Mouse (Mus musculus): ENCODE results near the gene Sult5a1.
"Not testable (repeated sequence)": the region's sequence is repeated elsewhere in the genome, so short reads cannot be mapped to it uniquely, and the experiment has no call there.

The Sult5a1 gene

DNA sequence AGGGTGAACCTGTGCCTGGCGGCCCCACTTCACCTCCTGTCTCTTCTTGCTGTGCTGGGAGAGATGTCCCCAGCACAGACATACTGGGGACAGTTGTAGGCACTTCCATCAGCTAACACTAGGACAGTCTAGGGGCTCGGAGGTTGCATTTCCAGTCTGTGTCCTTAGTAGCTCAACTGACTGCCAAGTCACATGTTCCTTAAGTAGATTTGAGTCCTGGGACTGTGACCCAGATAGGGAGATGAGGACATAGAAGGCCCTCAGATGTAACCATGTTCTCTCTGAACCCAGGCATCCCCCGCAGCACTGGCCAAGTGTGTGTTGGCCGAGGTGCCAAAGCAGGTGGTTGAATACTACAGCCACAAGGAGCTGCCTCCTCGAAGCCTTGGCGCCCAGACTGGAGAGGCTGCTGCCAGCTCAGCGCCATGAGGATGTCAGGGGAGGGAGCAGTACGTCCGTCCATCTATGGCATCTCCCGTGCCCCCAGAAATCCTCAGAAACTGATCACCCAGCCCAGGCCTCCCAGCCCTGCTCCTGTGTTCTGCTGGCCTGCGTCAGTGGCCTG, 23.9 kb downstream of the Sult5a1 start:
- DNase-seq, result no peak

DNA sequence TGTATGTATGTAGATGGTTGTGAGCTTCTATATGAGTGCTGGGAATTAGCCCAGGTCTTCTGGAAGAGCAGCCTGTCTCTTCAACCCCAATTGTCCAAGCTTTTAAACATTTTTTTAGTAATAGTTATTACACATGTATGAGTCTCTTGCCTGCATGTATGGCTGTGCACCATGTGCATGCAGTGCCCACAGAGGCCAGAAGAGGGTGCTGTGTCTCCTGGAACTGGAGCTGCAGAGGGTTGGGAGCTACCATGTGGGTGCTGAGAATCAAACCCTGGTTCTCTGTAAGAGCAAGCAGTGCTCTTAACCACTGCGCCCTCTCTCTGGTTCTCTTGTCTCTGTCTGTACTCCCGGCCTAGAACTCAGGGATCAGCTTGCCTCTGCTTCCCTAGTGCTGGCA, 25.2 kb downstream of the Sult5a1 start:
- DNase-seq, result no peak

DNA sequence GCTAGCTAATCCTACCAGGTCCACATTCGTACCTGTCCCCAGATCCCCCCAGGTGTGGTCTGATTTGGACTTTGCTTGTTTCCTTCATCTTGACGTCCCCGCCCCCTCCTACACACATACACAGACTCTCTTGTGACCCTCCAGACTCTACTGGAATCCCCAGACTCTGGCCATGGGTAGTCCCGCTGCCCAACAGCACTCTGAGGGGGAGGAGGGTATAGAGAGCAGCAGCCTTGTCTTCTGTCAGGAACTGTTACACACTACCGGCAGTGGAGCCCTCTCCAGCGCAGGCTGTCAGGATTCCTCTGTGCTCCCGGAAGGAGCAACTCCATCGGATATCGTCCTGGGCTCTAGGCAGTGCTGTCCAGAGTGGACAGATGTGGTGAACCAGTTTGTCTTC, 27.1 kb downstream of the Sult5a1 start:
- no peak for DNase-seq

DNA sequence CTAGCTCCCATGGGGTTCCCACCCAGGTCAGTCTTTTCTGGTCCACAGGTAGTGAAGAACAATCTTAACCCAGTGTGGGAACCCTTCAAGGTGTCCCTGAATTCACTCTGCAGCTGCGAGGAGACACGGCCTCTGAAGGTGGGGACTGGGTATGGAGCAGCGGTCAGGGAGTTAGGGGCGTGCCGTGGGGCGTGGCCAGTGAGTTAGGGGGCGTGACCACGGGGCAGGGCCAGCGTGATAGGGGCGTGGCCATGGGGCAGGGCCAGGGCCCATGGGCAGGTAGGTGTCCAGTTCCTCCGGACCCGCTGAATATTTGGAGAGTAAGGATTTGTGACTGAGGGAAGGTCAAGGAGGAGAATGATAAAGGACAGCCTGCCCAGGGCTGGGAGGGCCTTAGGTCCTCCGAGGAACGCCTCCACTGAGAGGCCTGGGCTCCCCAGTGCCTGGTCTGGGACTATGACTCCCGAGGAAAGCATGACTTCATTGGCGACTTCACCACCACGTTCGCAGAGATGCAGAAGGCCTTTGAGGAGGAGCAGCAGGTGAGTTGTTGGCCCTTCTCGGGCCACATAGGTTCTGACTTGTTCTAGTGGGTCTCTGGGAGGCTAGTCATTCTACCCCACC, 31.8 kb downstream of the Sult5a1 start:
- no peak for DNase-seq

DNA sequence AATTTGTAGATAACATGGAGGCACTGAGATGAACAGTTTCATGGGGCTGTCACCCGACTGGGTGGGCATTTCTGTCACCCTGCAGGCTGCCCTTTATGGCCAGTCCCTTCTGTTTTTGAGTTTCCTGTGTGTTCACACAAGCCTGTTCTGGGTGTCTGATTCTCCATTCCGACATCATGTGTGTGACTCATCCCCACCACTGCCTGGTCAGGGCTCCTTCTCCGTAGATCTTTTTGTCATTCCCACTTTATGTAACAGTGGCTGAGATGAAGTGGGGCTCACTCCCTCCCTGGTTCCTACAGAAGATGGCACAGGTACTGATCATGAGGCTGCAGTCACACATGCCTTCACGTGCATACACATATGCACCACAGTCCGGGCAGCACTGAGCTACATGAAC, 35.4 kb downstream of the Sult5a1 start:
- DNase-seq, result no peak

DNA sequence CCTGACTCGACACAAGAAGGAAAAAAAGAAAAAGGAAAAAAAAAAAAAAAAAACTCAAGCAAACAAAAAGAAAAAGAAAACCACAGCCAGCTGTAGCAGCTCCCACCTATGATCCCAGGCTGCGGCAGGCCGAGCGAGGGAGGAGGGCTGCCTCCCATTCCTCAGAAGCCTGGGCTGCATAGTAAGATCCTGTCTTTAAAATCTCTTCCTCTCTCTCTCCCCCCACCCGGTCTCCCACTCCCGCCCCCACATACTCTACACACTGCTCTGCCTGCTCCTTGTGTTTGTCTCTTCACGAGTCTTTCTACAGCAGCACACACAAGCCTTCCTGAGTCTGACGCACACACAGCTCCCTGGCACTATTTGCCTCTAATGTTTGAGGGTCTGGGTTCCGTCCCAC, 36.1 kb downstream of the Sult5a1 start:
- DNase-seq, result no peak

DNA sequence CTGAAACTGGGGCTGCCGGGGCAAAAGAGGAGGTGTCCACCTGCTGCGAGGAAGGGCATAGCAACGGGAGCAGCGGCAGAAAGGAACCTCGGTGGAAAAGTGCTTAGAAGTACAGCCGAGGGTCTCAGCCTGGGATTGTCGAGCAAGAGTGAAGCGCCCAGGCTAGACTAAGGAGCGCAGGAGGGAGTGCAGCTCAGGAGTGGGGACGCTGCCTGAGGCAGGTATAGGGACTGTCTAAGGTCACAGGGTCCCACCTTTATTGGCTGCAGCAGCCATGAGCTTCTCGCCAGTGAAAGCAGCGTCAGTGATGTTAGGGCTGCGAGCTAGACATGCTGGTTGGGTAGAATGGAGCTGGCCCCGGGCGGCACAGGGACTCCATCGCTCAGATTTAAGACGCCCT, 40.4 kb downstream of the Sult5a1 start:
- no peak for DNase-seq

DNA sequence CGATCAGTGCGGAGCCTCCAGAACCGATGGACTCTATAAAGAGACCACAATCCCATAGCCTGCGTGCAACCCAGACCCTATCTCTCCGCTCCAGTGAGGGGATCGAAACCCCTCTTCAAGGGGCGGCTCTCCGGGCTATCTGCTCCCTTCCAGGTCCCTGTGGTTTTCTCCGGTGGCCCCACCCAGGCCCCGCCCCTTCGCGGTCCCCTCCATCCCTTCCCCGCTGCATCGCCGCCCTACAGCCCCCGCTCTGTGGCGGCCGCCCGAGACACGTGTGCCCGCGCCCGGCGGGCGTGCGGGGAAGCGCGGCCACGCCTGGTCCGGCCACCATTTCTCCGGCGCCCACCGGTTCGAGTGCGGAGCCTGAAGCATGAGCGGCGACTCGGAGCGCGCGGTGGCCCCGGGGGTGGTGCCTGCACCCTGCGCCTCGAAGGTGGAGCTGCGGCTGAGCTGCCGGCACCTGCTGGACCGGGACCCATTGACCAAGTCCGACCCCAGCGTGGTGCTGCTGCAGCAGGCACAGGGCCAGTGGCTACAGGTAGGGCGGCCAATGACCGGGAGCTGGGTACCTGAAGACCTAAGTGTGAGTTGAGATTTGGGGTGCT, 40.9 kb downstream of the Sult5a1 start, which contains the start of gene Cpne7:
TSS of gene Cpne7 (plus strand) at position 248 of the 605 bp plus-strand sequence.
- no peak for DNase-seq

DNA sequence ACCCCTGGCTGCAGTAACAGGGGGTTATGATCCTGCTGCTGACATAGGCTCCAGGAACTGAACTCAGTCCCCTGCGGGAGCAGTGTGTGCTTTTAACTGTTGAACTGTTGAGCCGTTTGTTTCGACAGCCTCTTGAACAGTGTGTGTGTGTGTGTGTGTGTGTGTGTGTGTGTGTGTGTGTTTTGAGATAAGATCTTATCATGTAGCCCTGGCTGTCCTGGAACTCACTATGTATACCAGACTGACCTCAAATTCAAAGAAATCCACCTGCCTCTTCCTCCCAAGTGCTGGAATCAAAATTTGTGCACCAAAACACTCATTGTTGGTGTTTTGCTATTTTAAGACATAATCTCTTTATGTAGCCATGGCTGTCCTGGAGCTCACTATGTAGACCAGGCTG, 43.5 kb downstream of the Sult5a1 start:
- DNase-seq, result no peak

DNA sequence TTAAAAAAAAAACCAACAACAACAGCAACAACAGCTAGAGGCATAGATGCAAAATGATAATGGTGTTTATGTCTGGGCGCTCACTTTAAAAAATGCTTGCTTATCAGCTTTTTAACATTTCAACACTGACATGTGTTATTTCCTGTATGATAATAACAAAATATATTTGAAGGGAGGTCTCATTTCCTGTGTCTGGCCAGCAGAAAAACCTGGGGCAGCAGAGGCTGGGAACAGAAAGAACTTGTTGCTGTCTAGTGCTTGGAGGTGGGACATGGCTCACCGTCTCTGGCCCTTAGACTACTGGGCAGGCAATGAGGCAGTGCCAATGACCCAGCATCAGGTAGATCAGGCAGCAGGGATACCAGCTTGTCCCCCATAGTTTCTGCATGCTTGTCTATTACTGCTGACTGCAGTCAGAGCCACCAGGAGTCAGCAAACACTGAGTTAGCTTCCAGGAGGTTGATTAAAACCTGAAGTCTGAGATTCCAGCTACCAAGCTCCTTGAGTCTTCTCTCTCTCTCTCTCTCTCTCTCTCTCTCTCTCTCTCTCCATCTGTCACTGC, 44.1 kb downstream of the Sult5a1 start:
- no peak for DNase-seq

DNA sequence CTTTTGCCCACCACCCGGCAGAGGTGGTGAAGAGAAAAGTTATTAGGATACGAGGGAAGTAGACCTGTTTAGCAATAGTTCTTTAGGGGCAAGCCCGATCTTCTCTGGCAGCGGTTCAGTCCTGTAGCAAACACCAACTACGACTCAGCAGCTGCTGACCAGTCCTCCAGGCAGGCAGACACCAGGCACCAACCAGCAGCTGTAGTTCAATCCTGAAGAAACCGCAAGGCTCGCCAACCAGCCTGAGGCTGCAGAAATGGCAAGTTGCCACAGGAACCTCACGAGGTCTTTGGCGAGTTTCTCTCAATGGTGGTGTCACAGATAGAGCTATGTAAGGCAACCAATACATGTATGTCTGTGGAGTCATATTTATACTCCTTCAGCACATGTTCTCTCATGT, 45.2 kb downstream of the Sult5a1 start:
- no peak for DNase-seq

DNA sequence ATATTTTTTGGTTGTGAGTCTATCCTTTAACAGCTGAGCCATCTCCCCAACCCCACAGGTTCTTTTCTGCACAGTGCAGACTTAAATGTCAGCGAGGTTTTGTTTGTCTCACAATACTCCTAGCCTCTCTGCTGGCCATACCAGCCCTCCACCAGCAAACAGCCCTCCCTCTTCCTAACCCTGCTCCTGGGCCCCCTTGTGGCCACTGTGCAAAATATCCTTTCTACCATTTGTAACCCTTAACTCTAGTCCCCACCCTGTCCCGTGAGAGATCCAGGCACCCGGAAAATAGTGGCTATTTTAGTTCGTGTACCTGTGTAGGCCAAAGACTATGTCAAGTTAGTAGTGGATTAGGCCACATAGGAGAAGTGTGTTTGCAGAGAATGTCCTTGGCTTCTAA, 47.5 kb downstream of the Sult5a1 start:
- DNase-seq, result no peak

DNA sequence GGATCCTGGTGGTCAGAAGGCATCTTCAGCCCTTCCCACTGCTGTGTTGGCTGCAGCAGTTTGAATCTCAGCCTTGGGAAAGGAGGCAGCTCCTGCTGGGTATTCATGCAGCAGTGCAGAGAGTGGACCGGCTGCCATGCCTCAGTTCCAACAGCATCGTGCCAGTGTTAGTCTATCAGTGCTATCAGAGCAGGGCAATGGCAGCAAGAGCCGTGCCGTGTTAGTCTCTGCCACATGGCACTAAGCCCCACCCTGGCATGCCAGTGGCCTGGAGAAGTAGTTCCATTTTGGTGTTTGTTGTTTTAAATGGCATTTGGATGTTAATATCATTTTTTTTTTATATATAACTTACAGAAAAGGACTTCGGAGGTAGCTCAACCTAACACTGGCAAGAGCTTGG, 49.2 kb downstream of the Sult5a1 start:
- no peak for DNase-seq

DNA sequence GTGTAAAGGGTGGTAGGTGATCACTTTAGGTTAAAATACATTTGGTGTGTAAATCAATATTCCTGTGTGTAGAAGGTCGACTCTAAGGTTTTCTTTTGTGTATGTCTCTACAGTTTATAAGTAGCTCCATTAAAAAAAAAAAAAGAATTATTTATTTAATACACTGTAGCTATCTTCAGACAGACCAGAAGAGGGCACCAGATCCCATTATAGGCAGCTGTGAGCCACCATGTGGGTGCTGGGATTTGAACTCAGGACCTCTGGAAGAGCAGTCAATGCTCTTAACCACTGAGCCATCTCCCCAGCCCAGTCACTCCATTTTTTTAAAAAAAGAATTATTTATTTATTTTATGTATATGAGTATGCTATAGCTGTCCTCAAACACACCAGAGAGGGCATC, 50.1 kb downstream of the Sult5a1 start:
- no peak for DNase-seq

DNA sequence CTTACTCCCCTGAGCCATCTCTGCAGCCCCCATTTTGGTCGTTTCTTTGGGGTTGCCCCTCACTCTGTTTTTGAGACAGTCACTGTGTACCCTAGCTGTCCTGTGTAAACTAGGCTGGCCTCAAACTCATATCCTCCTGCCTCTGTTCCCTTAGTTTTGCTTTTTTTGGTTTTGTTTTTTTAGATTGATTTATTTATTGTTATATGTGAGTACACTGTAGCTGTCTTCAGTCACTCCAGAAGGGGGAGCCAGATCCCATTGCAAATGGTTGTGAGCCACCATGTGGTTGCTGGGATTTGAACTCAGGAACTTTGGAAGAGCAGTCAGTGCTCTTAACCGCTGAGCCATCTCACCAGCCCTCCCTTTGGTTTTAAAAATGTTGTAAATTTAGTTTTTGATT, 51.6 kb downstream of the Sult5a1 start:
- no peak for DNase-seq

DNA sequence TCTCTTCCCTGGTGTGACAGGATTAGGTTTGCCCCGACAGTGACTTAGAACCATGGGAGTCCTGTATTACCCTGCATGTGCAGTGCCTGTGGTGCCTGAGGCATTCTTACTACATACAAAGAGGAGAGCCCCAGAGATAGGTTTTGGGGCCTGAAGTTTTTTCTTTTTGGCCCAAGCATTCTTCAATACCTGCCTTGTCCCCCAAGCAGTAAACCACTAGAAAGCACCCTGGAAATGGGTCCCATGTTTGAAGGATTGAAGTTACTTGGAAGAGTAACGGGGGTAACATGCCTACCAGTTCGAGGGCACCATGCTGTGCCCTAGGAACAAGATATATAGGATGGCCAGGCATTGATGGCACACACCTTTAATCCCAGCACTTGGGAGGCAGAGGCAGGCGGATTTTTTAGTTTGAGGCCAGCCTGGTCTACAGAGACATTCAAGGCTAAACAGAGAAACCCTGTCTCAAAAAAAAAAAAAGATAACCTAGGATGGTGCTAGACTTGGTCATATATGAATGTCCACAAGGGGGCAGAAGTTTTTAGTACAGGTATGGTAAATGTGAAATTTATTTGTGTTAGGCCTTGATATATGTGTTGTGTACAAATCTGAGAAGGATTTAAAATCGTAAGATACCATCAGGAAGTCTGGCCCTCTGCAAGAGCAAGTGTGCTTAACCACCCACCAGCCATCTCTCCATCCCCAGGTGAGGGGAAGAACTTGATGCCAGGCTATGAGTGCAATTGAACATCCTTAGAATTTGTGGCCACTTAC, 52.4 kb downstream of the Sult5a1 start:
- peak; percentile 61 for DNase-seq

DNA sequence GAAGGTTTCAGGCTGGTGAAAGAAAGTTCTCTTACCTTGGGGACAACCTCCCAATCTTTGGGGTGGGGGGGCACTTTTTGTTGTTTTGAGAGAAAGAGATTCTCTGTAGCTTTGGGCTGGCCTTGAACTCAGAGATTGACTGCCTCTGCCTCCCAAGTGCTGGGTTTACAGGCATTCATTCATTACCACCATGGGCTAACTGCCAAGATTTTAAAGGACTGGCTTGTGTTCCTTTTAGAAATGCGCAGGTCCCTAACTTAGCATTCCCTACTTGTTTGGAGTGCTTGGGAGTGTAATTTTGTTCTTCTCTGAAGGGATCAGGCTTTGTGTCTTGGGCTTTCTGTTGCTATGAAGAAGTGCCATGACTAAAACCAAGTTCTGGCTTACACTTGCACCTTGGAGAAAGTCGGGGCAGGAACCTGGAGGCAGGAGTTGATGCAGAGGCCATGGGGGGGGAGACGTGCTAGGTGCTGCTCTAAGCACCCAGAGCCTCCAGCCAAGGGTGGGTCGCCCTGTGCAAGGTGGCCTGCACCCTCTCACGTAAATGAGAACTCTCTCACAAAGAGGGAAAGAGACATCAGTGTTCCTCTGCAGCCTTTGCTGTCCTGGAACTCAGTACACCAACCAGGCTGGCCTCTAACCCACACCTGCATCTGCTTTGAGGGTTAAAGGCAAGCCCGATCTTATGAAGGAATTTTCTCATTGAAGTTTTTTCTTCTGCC, 53.9 kb downstream of the Sult5a1 start:
- DNase-seq, result no peak

DNA sequence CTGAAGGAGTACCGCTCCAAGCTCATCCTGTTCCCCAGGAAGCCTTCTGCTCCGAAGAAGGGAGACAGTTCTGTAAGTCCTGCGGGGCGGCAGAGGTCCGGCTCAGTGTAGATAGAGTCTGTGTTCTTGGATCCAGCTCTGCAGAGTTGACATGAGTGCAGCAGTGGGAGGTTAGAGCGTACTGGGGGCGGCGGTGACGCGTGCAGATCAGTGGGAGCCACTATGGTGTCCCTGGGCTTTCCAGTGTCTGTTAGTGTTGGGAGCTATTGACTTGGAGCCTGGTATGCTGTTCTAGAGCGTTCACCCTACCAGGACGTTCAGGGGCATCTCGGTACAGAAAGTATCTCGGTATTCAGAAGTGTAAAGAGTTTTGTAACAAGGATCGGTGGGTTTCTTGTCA, 54.8 kb downstream of the Sult5a1 start:
- DNase-seq, result no peak

DNA sequence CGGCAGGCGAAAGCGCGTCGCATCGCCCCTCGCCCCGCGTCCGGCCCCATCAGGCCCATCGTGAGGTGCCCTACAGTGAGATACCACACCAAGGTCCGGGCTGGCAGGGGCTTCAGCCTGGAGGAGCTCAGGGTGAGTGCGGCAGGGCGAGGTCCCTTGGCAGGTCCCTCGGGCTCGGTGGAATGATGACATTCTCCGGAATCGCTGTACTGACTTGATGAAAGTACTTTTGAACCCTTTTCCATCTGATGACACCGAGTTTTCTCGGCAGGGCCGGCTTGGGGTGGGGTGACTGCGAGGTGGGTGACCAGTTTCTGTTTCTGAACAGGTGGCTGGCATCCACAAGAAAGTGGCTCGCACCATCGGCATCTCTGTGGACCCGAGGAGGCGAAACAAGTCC, 55.3 kb downstream of the Sult5a1 start:
- DNase-seq, result not testable (repeated sequence)

DNA sequence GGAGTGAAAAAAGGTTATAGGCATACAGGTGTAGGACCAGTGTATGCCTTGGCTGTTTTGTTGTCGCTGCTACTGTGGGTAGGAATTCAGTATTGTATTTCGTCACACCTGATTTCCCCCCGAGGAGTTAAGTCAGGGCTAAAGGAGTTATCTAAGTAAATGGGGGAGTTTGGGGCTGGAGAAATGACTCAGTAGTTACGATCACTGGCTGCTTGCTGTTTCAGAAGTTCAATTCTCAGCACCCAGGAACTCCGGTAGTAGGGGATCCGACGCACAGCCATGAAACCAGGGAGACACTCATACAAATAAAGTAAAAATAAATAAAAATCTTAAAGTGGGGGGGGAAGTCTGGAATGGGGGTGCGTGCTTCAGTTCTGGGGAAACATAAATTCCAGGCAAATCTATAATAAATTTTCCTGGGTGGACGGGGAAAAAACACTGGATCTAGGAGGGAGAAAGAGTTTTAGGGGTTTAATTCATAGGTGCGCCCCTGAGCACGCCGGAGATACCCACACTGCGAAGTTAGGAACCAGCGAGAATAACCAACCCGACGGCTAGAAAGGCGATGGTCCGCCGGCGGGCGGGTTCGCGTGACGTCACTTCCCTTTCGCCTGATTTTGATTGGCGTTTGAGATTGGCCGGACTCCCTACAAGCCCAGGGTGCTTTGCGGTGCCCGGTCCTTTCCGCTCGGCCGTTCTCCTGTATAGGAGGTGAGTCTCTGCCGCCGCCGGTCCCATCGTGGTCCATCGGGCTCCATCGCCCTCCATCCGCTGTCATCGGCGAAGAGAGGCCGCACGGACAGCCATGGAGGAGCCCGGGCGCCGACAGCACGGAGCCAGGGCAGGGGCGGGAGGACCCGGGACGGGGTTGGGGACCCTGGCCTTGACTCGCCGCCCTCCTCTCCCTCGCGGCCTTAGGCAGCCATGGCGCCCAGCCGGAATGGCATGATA, 56.1 kb downstream of the Sult5a1 start, which contains the start of gene Rpl13:
TSS of gene Rpl13 (plus strand) at position 616 of the 951 bp plus-strand sequence.
- peak; percentile 97 for DNase-seq

DNA sequence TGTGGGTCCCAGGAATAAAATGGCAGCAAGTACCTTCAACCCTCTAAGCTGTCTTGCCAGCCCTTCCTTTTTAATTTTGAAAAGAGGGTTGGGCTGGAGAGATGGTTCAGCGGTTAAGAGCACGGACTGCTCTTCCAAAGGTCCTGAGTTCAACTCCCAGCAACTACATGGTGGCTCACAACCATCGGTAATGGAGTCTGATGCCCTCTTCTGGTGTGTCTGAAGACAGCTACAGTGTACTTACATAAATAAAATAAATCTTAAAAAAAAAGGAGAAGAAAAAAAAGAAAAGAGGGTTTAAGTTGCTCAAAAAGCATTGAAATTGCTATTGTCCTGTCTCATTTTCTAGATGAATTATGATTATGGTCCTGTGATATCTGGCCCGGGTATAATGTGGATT, 56.9 kb downstream of the Sult5a1 start:
- DNase-seq, result no peak

DNA sequence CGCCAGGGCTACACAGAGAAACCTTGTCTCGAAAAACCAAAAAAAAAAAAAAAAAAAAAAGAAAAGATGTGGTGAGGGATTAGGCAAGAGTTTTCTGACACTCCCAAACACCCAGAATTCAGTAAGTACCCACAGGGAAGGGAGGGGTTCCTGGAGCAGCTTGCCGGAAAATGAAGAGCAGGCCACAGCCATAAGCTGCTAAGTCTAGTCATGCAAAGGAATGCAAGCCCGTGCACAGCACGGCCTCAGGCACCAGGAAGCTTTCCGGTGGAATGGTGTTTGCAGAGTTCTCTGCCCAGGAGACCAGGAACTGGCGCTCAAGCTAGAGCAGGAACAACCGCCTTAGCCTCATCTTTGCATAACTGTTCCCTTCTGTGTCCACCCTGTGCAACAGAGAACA, 57.8 kb downstream of the Sult5a1 start:
- DNase-seq, result no peak

Data from cerebellum, adult 9-10 months (tissue).